In genomic region chr4:107366408-107366807, GRCm38 (mm10) we compare ENCODE assay signal across 30 mouse cellular contexts. TPM values are rescaled to one million over a fixed set of nuclear protein-coding genes. Genes with fewer than 3 reads are reported as not detected.
"Had no signal": no experiment of that assay in that cellular context is flagged by ENCODE, and none has a peak within 500 bp of the region (broad histone marks: within the 10 kb centered on the region; RNA-seq: fewer than 3 reads in every experiment).

No protein-coding gene starts in this region.

RNA-seq across cellular contexts. Expression of gene Dio1, which starts 59.4 kb away (rescaled TPM):
- total RNA-seq: heart, postnatal 10 days; heart, postnatal 25 days; heart, postnatal 36 days; heart, postnatal 4 days; hematopoietic stem cell, adult 5-6 weeks; hindbrain, postnatal 0 days; layer of hippocampus, adult 18-20 months; layer of hippocampus, adult 2 months; layer of hippocampus, adult 8-10 months; layer of hippocampus, postnatal 10 days; layer of hippocampus, postnatal 14 days; layer of hippocampus, postnatal 25 days; layer of hippocampus, postnatal 36 days; left cerebral cortex, adult 18-20 months; left cerebral cortex, adult 2 months had no signal
- polyA plus RNA-seq: heart, embryonic 10.5 days; heart, embryonic 11.5 days; heart, embryonic 12.5 days; heart, embryonic 13.5 days; heart, embryonic 14.5 days; heart, embryonic 15.5 days; heart, postnatal 0 days; hindbrain, embryonic 10.5 days; hindbrain, embryonic 11.5 days; hindbrain, embryonic 12.5 days; hindbrain, embryonic 13.5 days; hindbrain, embryonic 14.5 days; hindbrain, embryonic 15.5 days; hindbrain, embryonic 16.5 days; hindbrain, postnatal 0 days; inflammation-experienced regulatory T-cells, adult 6 months had no signal
